Mouse (Mus musculus): ENCODE measurements around the gene Fkbp11. TPM values are rescaled to one million over a fixed set of nuclear protein-coding genes. Genes with fewer than 3 reads are reported as not detected.

Fkbp11 gene
- total and polyA plus RNA-seq, 3 experiments = 118 to 160 TPM; not detected in 1

DNA sequence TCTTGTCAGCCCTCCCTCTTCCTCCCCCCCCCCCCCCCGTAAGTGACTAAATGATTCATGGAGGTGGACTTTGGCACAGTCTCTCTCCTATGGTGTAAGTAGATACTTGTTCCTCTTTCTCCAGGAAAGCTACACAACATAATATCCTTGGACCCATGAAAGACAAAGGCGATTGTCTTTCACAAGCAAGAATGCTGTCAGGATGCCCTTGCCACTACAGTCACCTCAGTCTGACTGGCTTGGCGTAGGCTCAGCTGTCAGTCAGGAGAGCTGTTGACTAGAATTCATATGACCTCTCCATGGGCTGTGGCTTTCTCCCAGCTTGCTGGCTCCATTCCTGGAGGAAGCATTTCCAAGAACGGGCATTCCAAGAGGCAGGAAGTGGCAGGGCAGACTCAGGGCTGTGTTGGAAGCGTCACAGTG lies 13.8 kb downstream of the Fkbp11 start:
- no peaks in the 10 kb centered on the region for H3K79me2 ChIP-seq (ENCODE audit: control insufficient read depth, insufficient read depth, low read length, poor library complexity)
- no peaks in the 10 kb centered on the region for H3K9me3 ChIP-seq (replicated peaks; ENCODE audit: insufficient read depth, low read length)
- H3K36me3 ChIP-seq (ENCODE audit: control insufficient read depth in 1 of 2, insufficient read depth in 2 of 2, low read length in 2 of 2) = no peaks in the 10 kb centered on the region
- no peak for TF ChIP-seq USF2 (IDR thresholded peaks at IDR 0.05; ENCODE audit: borderline replicate concordance in 1 of 2, insufficient read depth in 1 of 2, low read depth in 1 of 2, low read length in 2 of 2)
- TF ChIP-seq MAZ (IDR thresholded peaks at IDR 0.05; ENCODE audit: low read depth, low read length) = no peak
- no peak for TF ChIP-seq MAX (IDR thresholded peaks at IDR 0.05; ENCODE audit: low read length)
- TF ChIP-seq SMC3 (IDR thresholded peaks at IDR 0.05; ENCODE audit: low read depth, low read length) = no peak
- no peak for TF ChIP-seq TAL1 (IDR thresholded peaks at IDR 0.05; ENCODE audit: low read length)
- no peak overlapping the region for H3K4me3 ChIP-seq (ENCODE audit: control insufficient read depth in 1 of 2, insufficient read depth in 1 of 2, low read depth in 2 of 2, low read length in 2 of 2)
- H3K27ac ChIP-seq (ENCODE audit: control insufficient read depth, low read depth, low read length) = no peak overlapping the region
- H3K9ac ChIP-seq (ENCODE audit: control insufficient read depth, low read depth, low read length, poor library complexity, severe bottlenecking) = no peak overlapping the region
- H3K4me1 ChIP-seq (ENCODE audit: control insufficient read depth in 1 of 2, insufficient read depth in 2 of 2, low read length in 2 of 2) = no peaks in the 10 kb centered on the region
- no peak for DNase-seq (ENCODE audit: low read depth, low spot score)
- H3K27me3 ChIP-seq (ENCODE audit: control insufficient read depth in 1 of 2, insufficient read depth in 2 of 2, low read length in 2 of 2) = no peaks in the 10 kb centered on the region; a peak in 1 of 4 replicates

DNA sequence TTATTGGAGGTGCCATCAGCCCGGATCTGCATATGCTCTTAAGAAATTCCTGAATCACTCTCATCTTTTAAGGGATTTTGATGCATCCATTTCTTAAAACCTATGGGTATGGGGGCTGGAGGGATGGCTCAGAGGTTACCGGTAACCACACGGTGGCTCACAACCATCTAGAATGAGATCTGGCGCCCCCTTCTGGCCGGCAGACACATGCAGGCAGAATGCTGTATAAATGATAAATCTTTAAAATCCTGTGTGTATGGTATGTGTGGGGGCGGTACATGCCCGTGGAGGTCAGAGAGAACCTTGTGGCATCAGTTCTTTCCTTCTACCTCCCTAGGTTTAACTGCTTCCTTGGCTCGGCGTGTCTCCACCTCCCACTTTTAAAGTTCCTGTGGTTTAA lies 17.6 kb downstream of the Fkbp11 start:
- TF ChIP-seq CTCF (IDR thresholded peaks at IDR 0.05 in 2 of 3, conservative IDR thresholded peaks at IDR 0.05 in 1 of 3; ENCODE audit: control insufficient read depth in 1 of 3, insufficient read depth in 1 of 3, low read depth in 2 of 3, low read length in 3 of 3, poor library complexity in 1 of 3, severe bottlenecking in 1 of 3) (peak; percentile 80 to 95 (median 90)), MAFK (IDR thresholded peaks at IDR 0.05; ENCODE audit: borderline replicate concordance, low read depth, low read length) (no peak), ETS1 (IDR thresholded peaks at IDR 0.05; ENCODE audit: low read depth, low read length) (no peak), POLR2A (IDR thresholded peaks at IDR 0.05; ENCODE audit: control insufficient read depth in 1 of 2, insufficient read depth in 1 of 2, low read depth in 1 of 2, low read length in 2 of 2, poor library complexity in 1 of 2) (no peak), EP300 (IDR thresholded peaks at IDR 0.05; ENCODE audit: low read depth in 1 of 2, low read length in 2 of 2) (no peak), SIN3A (IDR thresholded peaks at IDR 0.05; ENCODE audit: low read length) (peak; percentile 54; the same call in 1 of the 2 replicates), ZC3H11A (IDR thresholded peaks at IDR 0.05; ENCODE audit: low read depth, low read length) (peak; percentile 63), TCF12 (IDR thresholded peaks at IDR 0.05; ENCODE audit: low read depth, low read length) (0 out of 2 replicates have a peak, but pooled peaks have one; percentile 16), RAD21 (IDR thresholded peaks at IDR 0.05; ENCODE audit: low read depth, low read length) (peak; percentile 67), BHLHE40 (IDR thresholded peaks at IDR 0.05; ENCODE audit: borderline replicate concordance, low read depth, low read length) (no peak), HCFC1 (IDR thresholded peaks at IDR 0.05; ENCODE audit: low read depth, low read length) (no peak), CHD1 (IDR thresholded peaks at IDR 0.05; ENCODE audit: low read depth, low read length) (no peak), NELFE (IDR thresholded peaks at IDR 0.05; ENCODE audit: low read depth, low read length) (no peak), ZNF384 (IDR thresholded peaks at IDR 0.05; ENCODE audit: low read depth, low read length) (peak; percentile 38; the same call in 1 of the 2 replicates), RCOR1 (IDR thresholded peaks at IDR 0.05; ENCODE audit: low read depth, low read length) (no peak; the same call in 1 of the 2 replicates), MYC (IDR thresholded peaks at IDR 0.05; ENCODE audit: low read depth, low read length) (peak; percentile 36; the same call in 1 of the 2 replicates), MYB (IDR thresholded peaks at IDR 0.05; ENCODE audit: low read depth, low read length) (no peak), E2F4 (IDR thresholded peaks at IDR 0.05; ENCODE audit: borderline replicate concordance, low read depth, low read length) (no peak), MXI1 (IDR thresholded peaks at IDR 0.05; ENCODE audit: low read depth, low read length) (peak; percentile 36; the same call in 1 of the 2 replicates), SMC3 (IDR thresholded peaks at IDR 0.05; ENCODE audit: low read depth, low read length) (peak; percentile 86)
- peak; percentile 87 for DNase-seq (ENCODE audit: low read depth, low spot score)
- no peak overlapping the region for H3K27ac ChIP-seq (ENCODE audit: control insufficient read depth, low read depth, low read length)

More for the DNA sequence above, 17.6 kb downstream of the Fkbp11 start:
- no peak overlapping the region for H3K4me3 ChIP-seq (ENCODE audit: control insufficient read depth in 1 of 2, insufficient read depth in 1 of 2, low read depth in 2 of 2, low read length in 2 of 2)
- no peak overlapping the region for H3K9ac ChIP-seq (ENCODE audit: control insufficient read depth, low read depth, low read length, poor library complexity, severe bottlenecking)
- no peaks in the 10 kb centered on the region; a peak in 1 of 4 replicates for H3K4me1 ChIP-seq (ENCODE audit: control insufficient read depth in 1 of 2, insufficient read depth in 2 of 2, low read length in 2 of 2)
- H3K27me3 ChIP-seq (ENCODE audit: control insufficient read depth in 1 of 2, insufficient read depth in 2 of 2, low read length in 2 of 2) = peaks cover 0 to 3% of the 10 kb centered on the region in 2 experiments; a peak in 2 of 4 replicates
- no peaks in the 10 kb centered on the region; a peak in 1 of 4 replicates for H3K36me3 ChIP-seq (ENCODE audit: control insufficient read depth in 1 of 2, insufficient read depth in 2 of 2, low read length in 2 of 2)
- H3K79me2 ChIP-seq (ENCODE audit: control insufficient read depth, insufficient read depth, low read length, poor library complexity) = no peaks in the 10 kb centered on the region
- H3K9me3 ChIP-seq (replicated peaks; ENCODE audit: insufficient read depth, low read length) = no peaks in the 10 kb centered on the region

Data from MEL (cell line).